Mouse (Mus musculus) spleen, adult 2 months (tissue): Measurements from ENCODE around the gene Rtl5.

Experiments
- CTCF ChIP-seq: fragments of 200-500 bp; IDR thresholded peaks from 2 replicates; pipeline ENCODE4 v1.5.1; 2011; ENCODE audit warnings: mild to moderate bottlenecking, inconsistent platforms; ENCODE audit not compliant: insufficient read depth, insufficient read length, insufficient replicate concordance; ENCODE audit errors: extremely low read depth
- POLR2A ChIP-seq: fragments of 200-500 bp; IDR thresholded peaks from 2 replicates; pipeline ENCODE4 v1.6.1; 2011; ENCODE audit warnings: low read depth, low read length, inconsistent platforms

DNA sequence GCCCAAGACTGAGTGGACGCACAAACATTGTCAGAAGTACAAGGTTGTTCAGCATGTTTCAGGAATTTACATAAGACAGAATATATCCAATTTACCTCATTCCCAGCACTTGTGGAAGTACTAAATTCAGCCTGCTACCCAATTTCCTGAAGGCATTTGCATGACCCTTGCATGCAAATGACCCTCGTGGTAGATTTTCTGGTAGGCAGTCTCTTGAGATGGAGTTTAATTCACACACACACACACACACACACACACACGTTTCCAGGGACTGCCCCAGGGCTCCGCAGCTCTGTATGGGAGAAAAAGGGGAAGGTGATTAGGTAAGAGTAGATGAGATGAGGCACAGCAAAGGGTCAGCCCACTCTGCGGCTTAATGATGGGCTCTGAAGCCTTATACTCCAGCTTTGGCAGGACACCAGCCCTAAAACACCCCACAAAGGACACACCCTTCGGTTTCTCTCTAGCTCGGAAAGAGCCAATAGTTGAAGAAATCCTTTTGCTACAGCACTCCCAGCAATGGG, 23.3 kb upstream of the Rtl5 start:
- TF ChIP-seq POLR2A, result no peak
- TF ChIP-seq CTCF, result no peak
